Mouse (Mus musculus) c-Kit-negative CD71-positive TER-119-positive erythroid progenitor cells, embryonic 14.5 days (primary cell): ENCODE results near the gene Mmp25.
"Not testable (repeated sequence)": the region's sequence is repeated elsewhere in the genome, so short reads cannot be mapped to it uniquely, and the experiment has no call there.

Source experiments
- DNase-seq: peaks from one replicate; pipeline ENCODE4 v3.0.0-alpha.2; 2013; ENCODE audit warnings: low read depth, low spot score

The Mmp25 gene

GRCm38 (mm10) chr17:23600641-23601622 is 44.1 kb downstream of the Mmp25 start, which contains the start of gene Zscan10:
Zscan10 (plus strand) TSS chr17:23600856.
- no peak for DNase-seq

GRCm38 (mm10) chr17:23599605-23600063 is 45.4 kb downstream of the Mmp25 start:
- DNase-seq, result no peak

GRCm38 (mm10) chr17:23598582-23599552 is 46.2 kb downstream of the Mmp25 start, which contains the start of gene Zfp13:
Zfp13 (minus strand) TSS chr17:23599487.
- DNase-seq, result peak; percentile 12

- not testable (repeated sequence) for DNase-seq
These were observed 49.9 kb downstream of the Mmp25 start for GRCm38 (mm10) chr17:23595139-23595538.

GRCm38 (mm10) chr17:23592926-23593300 is 52.2 kb downstream of the Mmp25 start:
- DNase-seq, result no peak

- peak; percentile 91 for DNase-seq
These were observed 52.7 kb downstream of the Mmp25 start for GRCm38 (mm10) chr17:23592208-23592925.

- DNase-seq, result no peak
These were observed 57.8 kb downstream of the Mmp25 start for GRCm38 (mm10) chr17:23587253-23587652.

GRCm38 (mm10) chr17:23585721-23586491 is 59.2 kb downstream of the Mmp25 start:
- DNase-seq, result no peak

- DNase-seq, result no peak
These were observed 60.3 kb downstream of the Mmp25 start for GRCm38 (mm10) chr17:23584786-23585185.
